Mouse (Mus musculus) neural tube, postnatal 0 days (tissue): Measurements from ENCODE around the gene Fmnl2. TPM values are rescaled to one million over a fixed set of nuclear protein-coding genes. Genes with fewer than 3 reads are reported as not detected.

ENCODE experiments used
- polyA plus RNA-seq: library from polyadenylated mRNA; unstranded; fragments of >200 nt; fragmentation: Nextera tagmentation; extraction: Ambion mirVana; gene quantifications from 2 replicates; pipeline ENCODE4 v1.2.1, GENCODE M21; 2015

Gene Fmnl2
- polyA plus RNA-seq = 11.6 and 12.9 TPM in 2 replicates

DNA sequence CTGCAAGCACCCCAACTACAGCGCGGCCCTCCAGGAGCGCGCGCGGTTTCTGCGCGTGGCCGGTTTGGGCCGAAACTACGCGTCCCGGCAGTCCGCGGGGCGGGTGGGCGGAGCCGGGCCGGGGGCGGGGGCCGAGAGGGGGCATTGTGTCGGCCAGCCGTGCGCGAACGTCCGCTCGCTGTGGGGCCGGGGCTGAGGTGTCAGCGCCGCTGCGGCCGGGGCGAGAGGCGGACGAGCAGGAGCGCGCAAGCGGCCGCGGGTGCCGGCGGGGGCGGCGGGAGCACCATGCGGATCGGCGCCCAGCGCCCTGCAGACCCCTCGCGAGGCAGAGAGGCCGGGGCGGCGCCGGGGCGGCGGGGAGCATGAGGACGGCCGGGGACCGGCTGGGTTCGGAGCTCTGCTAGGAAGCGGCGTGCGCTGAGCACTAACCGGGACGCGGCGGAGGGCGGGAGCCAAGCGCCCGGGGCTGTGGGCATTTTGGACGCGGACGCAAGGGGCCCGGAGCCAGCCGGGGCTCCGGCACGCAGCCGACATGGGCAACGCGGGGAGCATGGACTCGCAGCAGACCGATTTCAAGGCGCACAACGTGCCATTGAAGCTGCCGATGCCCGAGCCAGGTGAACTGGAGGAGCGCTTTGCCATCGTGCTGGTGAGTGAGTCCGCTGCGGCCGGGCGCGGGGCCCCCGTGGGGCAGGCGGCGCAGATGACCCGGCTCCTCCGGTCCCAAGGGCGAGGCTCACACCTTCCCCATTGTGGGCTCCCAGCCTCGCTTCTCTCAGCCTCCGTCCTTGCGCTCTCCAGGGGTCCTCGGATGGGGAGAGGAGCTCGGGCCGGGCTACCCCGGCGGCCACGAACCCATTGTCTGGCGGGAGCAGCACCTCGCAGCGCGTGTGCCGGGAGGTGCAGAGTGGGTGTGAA is at the start of gene Fmnl2:
TSS of gene Fmnl2 (plus strand) at position 250 of the 918 bp plus-strand sequence.

Other genes with a start within 250 kb of the Fmnl2 start
- gene Cacnb4, start 181.0 kb upstream of the Fmnl2 start, polyA plus RNA-seq = 15.1 and 16.6 TPM in 2 replicates
- gene Stam2, start 115.6 kb upstream of the Fmnl2 start, polyA plus RNA-seq = 24.5 and 26.5 TPM in 2 replicates